Mouse (Mus musculus) stomach, postnatal 0 days (tissue): ENCODE measurements at regions not wholly inside any gene's neighbourhood (a gene's known extent, or its start where the extent isn't known, plus 50 kb on each side); places are given as distances from the start of the nearest gene placed in this dataset.

ENCODE experiments used
- ATAC-seq: fragments of 200-750 bp; cut with Nextera tagmentation; 2 replicates; pipeline ENCODE4 v1.8.0; 2017; ENCODE audit not compliant: low FRiP score, low TSS enrichment
- DNase-seq: peaks from one replicate; pipeline ENCODE4 v3.0.0-alpha.2; 2016; ENCODE audit warnings: low spot score
- H3K27ac ChIP-seq: fragments of 300-500 bp; sonication (generic); replicated peaks from 2 replicates; pipeline ENCODE4 v1.5.1; 2014; ENCODE audit warnings: mild to moderate bottlenecking, control low read depth
- H3K27me3 ChIP-seq: fragments of 300-500 bp; sonication (generic); 2 replicates; pipeline ENCODE4 v1.6.1; 2014; ENCODE audit warnings: low read length; ENCODE audit not compliant: control insufficient read depth, insufficient read depth
- H3K36me3 ChIP-seq: fragments of 300-500 bp; sonication (generic); 2 replicates; pipeline ENCODE4 v1.6.1; 2014; ENCODE audit warnings: low read length, mixed read lengths; ENCODE audit not compliant: control insufficient read depth, insufficient read depth
- H3K4me1 ChIP-seq: fragments of 300-500 bp; sonication (generic); replicated peaks from 2 replicates; pipeline ENCODE4 v1.6.1; 2014; ENCODE audit warnings: antibody characterized with exemption; ENCODE audit not compliant: control insufficient read depth, insufficient read depth
- H3K4me2 ChIP-seq: fragments of 300-500 bp; sonication (generic); replicated peaks from 2 replicates; pipeline ENCODE4 v1.6.1; 2014; ENCODE audit warnings: low read depth, mild to moderate bottlenecking, control low read depth, moderate library complexity
- H3K4me3 ChIP-seq: fragments of 300-500 bp; sonication (generic); 2 replicates; pipeline ENCODE4 v1.5.1; 2014; ENCODE audit warnings: low read depth, low read length, control low read depth
- H3K9ac ChIP-seq: fragments of 300-500 bp; sonication (generic); 2 replicates; pipeline ENCODE4 v1.6.1; 2014; ENCODE audit warnings: mild to moderate bottlenecking, low read length, control low read depth, mixed read lengths
- H3K9me3 ChIP-seq: fragments of 300-500 bp; sonication (generic); 2 replicates; pipeline ENCODE4 v1.6.1; 2016; ENCODE audit warnings: low read length; ENCODE audit not compliant: control insufficient read depth
- CTCF ChIP-seq: IDR thresholded peaks from 2 replicates; pipeline ENCODE4 v1.5.1; 2016; ENCODE audit warnings: antibody characterized with exemption, low read depth, mild to moderate bottlenecking, moderate library complexity
- EP300 ChIP-seq: optimal IDR thresholded peaks from 2 replicates; pipeline ENCODE3; 2016; ENCODE audit warnings: antibody characterized with exemption
- WGBS: fragments of 180-500 bp; shearing (Covaris S2); extraction: QIAGEN DNeasy Blood & Tissue Kit; methylation state at CpG from one replicate; pipeline ENCODE4 v1.1.7; 2014; 5-methylcytosine and 5-hydroxymethylcytosine counted together

GRCm38 (mm10) chr3:41182900-41183595, 100.2 kb upstream of the Pgrmc2 start:
- no peaks in the 10 kb centered on the region for H3K4me1 ChIP-seq
- TF ChIP-seq CTCF (no peak), EP300 (no peak)
- no peaks in the 10 kb centered on the region for H3K9me3 ChIP-seq
- no peak for DNase-seq
- no peak overlapping the region for H3K4me3 ChIP-seq
- no peak overlapping the region for H3K9ac ChIP-seq
- H3K36me3 ChIP-seq, result no peaks in the 10 kb centered on the region
- no peak overlapping the region for H3K27ac ChIP-seq
- WGBS, result 57% methylated on average over 10 of the region's 10 CpGs
- no peaks in the 10 kb centered on the region for H3K27me3 ChIP-seq
- no peak for ATAC-seq
- no peak overlapping the region for H3K4me2 ChIP-seq

- Histone ChIP-seq H3K9me3 (no peaks in the 10 kb centered on the region), H3K4me1 (no peaks in the 10 kb centered on the region), H3K36me3 (no peaks in the 10 kb centered on the region), H3K4me3 (no peak overlapping the region), H3K9ac (no peak overlapping the region), H3K27me3 (no peaks in the 10 kb centered on the region), H3K4me2 (no peak overlapping the region), H3K27ac (no peak overlapping the region)
- DNase-seq, result peak; percentile 79
- TF ChIP-seq EP300, result no peak
- peak; percentile 96 for TF ChIP-seq CTCF
- 42% methylated on average over 15 of the region's 15 CpGs for WGBS
- peak; percentile 88 for ATAC-seq
These were observed 99.4 kb upstream of the Pgrmc2 start for GRCm38 (mm10) chr3:41182036-41182899.

- no peak overlapping the region for H3K4me3 ChIP-seq
- WGBS, result 67% methylated on average over 11 of the region's 11 CpGs
- no peak overlapping the region for H3K27ac ChIP-seq
- TF ChIP-seq CTCF (no peak), EP300 (no peak)
- no peaks in the 10 kb centered on the region for H3K27me3 ChIP-seq
- DNase-seq (no peak), ATAC-seq (no peak)
- H3K4me2 ChIP-seq, result no peak overlapping the region
- no peaks in the 10 kb centered on the region for H3K9me3 ChIP-seq
- no peaks in the 10 kb centered on the region for H3K4me1 ChIP-seq
- H3K36me3 ChIP-seq, result no peaks in the 10 kb centered on the region
- no peak overlapping the region for H3K9ac ChIP-seq
These were observed 98.6 kb upstream of the Pgrmc2 start for GRCm38 (mm10) chr3:41181438-41181837.

GRCm38 (mm10) chr3:41180911-41181310, 98.1 kb upstream of the Pgrmc2 start:
- ATAC-seq, result no peak
- Histone ChIP-seq H3K4me2 (no peak overlapping the region), H3K27me3 (no peaks in the 10 kb centered on the region)

GRCm38 (mm10) chr3:41179037-41179880, 96.4 kb upstream of the Pgrmc2 start:
- Histone ChIP-seq H3K9ac (no peak overlapping the region), H3K4me1 (no peaks in the 10 kb centered on the region), H3K27me3 (no peaks in the 10 kb centered on the region), H3K4me2 (no peak overlapping the region), H3K9me3 (no peaks in the 10 kb centered on the region), H3K4me3 (no peak overlapping the region), H3K27ac (no peak overlapping the region), H3K36me3 (no peaks in the 10 kb centered on the region)
- no peak for DNase-seq
- 63% methylated on average over 4 of the region's 4 CpGs for WGBS
- TF ChIP-seq CTCF (no peak), EP300 (no peak)
- no peak for ATAC-seq

More at GRCm38 (mm10) chr3:41180911-41181310, 98.1 kb upstream of the Pgrmc2 start:
- H3K27ac ChIP-seq, result no peak overlapping the region
- H3K4me1 ChIP-seq, result no peaks in the 10 kb centered on the region
- 72% methylated on average over 7 of the region's 7 CpGs for WGBS
- no peak for DNase-seq
- no peaks in the 10 kb centered on the region for H3K36me3 ChIP-seq
- no peak overlapping the region for H3K4me3 ChIP-seq
- H3K9me3 ChIP-seq, result no peaks in the 10 kb centered on the region
- H3K9ac ChIP-seq, result no peak overlapping the region
- TF ChIP-seq CTCF, result no peak
- no peak for TF ChIP-seq EP300
